Mouse (Mus musculus): ENCODE results near the gene Nsdhl.

Gene Nsdhl

GRCm38 (mm10) chrX:72917884-72918681, at the start of gene Nsdhl, which contains the start of gene Cetn2:
TSS of gene Nsdhl (plus strand) at chrX:72918557.
TSS of gene Cetn2 (minus strand) at chrX:72918411.
- DNase-seq (ENCODE audit: low read depth, low spot score): peak; percentile 91

- DNase-seq (ENCODE audit: low read depth, low spot score): no peak
These were observed 22.8 kb upstream of the Nsdhl start for GRCm38 (mm10) chrX:72895388-72896054.

- no peak for DNase-seq (ENCODE audit: low read depth, low spot score)
These were observed 22.3 kb upstream of the Nsdhl start for GRCm38 (mm10) chrX:72896055-72896437.

GRCm38 (mm10) chrX:72902530-72902929, 15.8 kb upstream of the Nsdhl start:
- DNase-seq (ENCODE audit: low read depth, low spot score): no peak

GRCm38 (mm10) chrX:72907619-72908403, 10.5 kb upstream of the Nsdhl start:
- no peak for DNase-seq (ENCODE audit: low read depth, low spot score)

GRCm38 (mm10) chrX:72908404-72908741, 10.0 kb upstream of the Nsdhl start:
- peak; percentile 60 for DNase-seq (ENCODE audit: low read depth, low spot score)

- no peak for DNase-seq (ENCODE audit: low read depth, low spot score)
These were observed 6.7 kb upstream of the Nsdhl start for GRCm38 (mm10) chrX:72911611-72912010.

GRCm38 (mm10) chrX:72918682-72919059, 314 bp downstream of the Nsdhl start:
- no peak for DNase-seq (ENCODE audit: low read depth, low spot score)

GRCm38 (mm10) chrX:72921391-72921790, 3.0 kb downstream of the Nsdhl start:
- no peak for DNase-seq (ENCODE audit: low read depth, low spot score)

- DNase-seq (ENCODE audit: low read depth, low spot score): no peak
These were observed 35.1 kb downstream of the Nsdhl start for GRCm38 (mm10) chrX:72953464-72953863.

GRCm38 (mm10) chrX:72956486-72956885, 38.1 kb downstream of the Nsdhl start:
- no peak for DNase-seq (ENCODE audit: low read depth, low spot score)

GRCm38 (mm10) chrX:72960431-72960830, 42.1 kb downstream of the Nsdhl start:
- peak; percentile 11 for DNase-seq (ENCODE audit: low read depth, low spot score)

- DNase-seq (ENCODE audit: low read depth, low spot score): no peak
These were observed 43.2 kb downstream of the Nsdhl start for GRCm38 (mm10) chrX:72961511-72961910.

GRCm38 (mm10) chrX:72962743-72963142, 44.4 kb downstream of the Nsdhl start:
- no peak for DNase-seq (ENCODE audit: low read depth, low spot score)

- DNase-seq (ENCODE audit: low read depth, low spot score): no peak
These were observed 64.5 kb downstream of the Nsdhl start for GRCm38 (mm10) chrX:72982831-72983230.

GRCm38 (mm10) chrX:72985607-72986006, 67.2 kb downstream of the Nsdhl start:
- DNase-seq (ENCODE audit: low read depth, low spot score): no peak

GRCm38 (mm10) chrX:72986841-72987519, 68.6 kb downstream of the Nsdhl start, which contains the start of gene Zfp185:
TSS of gene Zfp185 (plus strand) at chrX:72987339.
- DNase-seq (ENCODE audit: low read depth, low spot score): peak; percentile 83

- DNase-seq (ENCODE audit: low read depth, low spot score): no peak
These were observed 69.2 kb downstream of the Nsdhl start for GRCm38 (mm10) chrX:72987520-72987905.

- no peak for DNase-seq (ENCODE audit: low read depth, low spot score)
These were observed 70.1 kb downstream of the Nsdhl start for GRCm38 (mm10) chrX:72988431-72988830.

- no peak for DNase-seq (ENCODE audit: low read depth, low spot score)
These were observed 72.2 kb downstream of the Nsdhl start for GRCm38 (mm10) chrX:72990581-72990980.

- DNase-seq (ENCODE audit: low read depth, low spot score): peak; percentile 30
These were observed 74.0 kb downstream of the Nsdhl start for GRCm38 (mm10) chrX:72992291-72992919.

All from ES-CJ7 (cell line).